Mouse (Mus musculus) midbrain, embryonic 11.5 days (tissue): Measurements from ENCODE around the gene Rnf41. TPM values are rescaled to one million over a fixed set of nuclear protein-coding genes. Genes with fewer than 3 reads are reported as not detected.
A peak's percentile ranks its signal among the peaks of the same experiment; 100 is the strongest.

ENCODE experiments used
- ATAC-seq: fragments of 200-750 bp; cut with Nextera tagmentation; 2 replicates; pipeline ENCODE4 v1.8.0; 2017; ENCODE audit warnings: moderate TSS enrichment, moderate library complexity; ENCODE audit not compliant: low FRiP score
- DNase-seq: peaks from one replicate; pipeline ENCODE4 v3.0.0; 2015; ENCODE audit warnings: low spot score; ENCODE audit errors: missing footprints
- H3K27ac ChIP-seq: fragments of 300-500 bp; sonication (generic); 2 replicates; pipeline ENCODE4 v1.5.1; 2014; ENCODE audit warnings: low read depth, low read length
- H3K27me3 ChIP-seq: fragments of 300-500 bp; sonication (generic); 2 replicates; pipeline ENCODE4 v1.6.1; 2014; ENCODE audit warnings: mild to moderate bottlenecking, low read length, moderate library complexity, mixed read lengths; ENCODE audit not compliant: control insufficient read depth, insufficient read depth
- H3K36me3 ChIP-seq: fragments of 300-500 bp; sonication (generic); 2 replicates; pipeline ENCODE4 v1.6.1; 2014; ENCODE audit warnings: mild to moderate bottlenecking, low read length, moderate library complexity, mixed read lengths; ENCODE audit not compliant: control insufficient read depth, insufficient read depth
- H3K4me1 ChIP-seq: fragments of 300-500 bp; sonication (generic); 2 replicates; pipeline ENCODE4 v1.6.1; 2014; ENCODE audit warnings: low read length; ENCODE audit not compliant: control insufficient read depth, insufficient read depth
- H3K4me2 ChIP-seq: fragments of 300-500 bp; sonication (generic); 2 replicates; pipeline ENCODE4 v1.6.1; 2014; ENCODE audit warnings: mild to moderate bottlenecking, moderate library complexity
- H3K4me3 ChIP-seq: fragments of 300-500 bp; sonication (generic); 2 replicates; pipeline ENCODE4 v1.5.1; 2014; ENCODE audit warnings: low read depth, low read length
- H3K9ac ChIP-seq: fragments of 300-500 bp; sonication (generic); 2 replicates; pipeline ENCODE4 v1.6.1; 2014; ENCODE audit warnings: low read length
- H3K9me3 ChIP-seq: fragments of 300-500 bp; sonication (generic); 2 replicates; pipeline ENCODE4 v1.6.1; 2016; ENCODE audit warnings: low read length; ENCODE audit not compliant: control insufficient read depth
- WGBS: fragments of 180-500 bp; shearing (Covaris S2); extraction: QIAGEN DNeasy Blood & Tissue Kit; methylation state at CpG from one replicate; pipeline ENCODE4 v1.1.7; 2014; 5-methylcytosine and 5-hydroxymethylcytosine counted together
- polyA plus RNA-seq: library from polyadenylated mRNA; unstranded; fragments of >200 nt; fragmentation: Nextera tagmentation; extraction: Ambion mirVana; gene quantifications from 2 replicates; pipeline ENCODE4 v1.2.1, GENCODE M21; 2014

Rnf41 gene
- polyA plus RNA-seq, 1 experiment from 2014 or later = 43.1 TPM

DNA sequence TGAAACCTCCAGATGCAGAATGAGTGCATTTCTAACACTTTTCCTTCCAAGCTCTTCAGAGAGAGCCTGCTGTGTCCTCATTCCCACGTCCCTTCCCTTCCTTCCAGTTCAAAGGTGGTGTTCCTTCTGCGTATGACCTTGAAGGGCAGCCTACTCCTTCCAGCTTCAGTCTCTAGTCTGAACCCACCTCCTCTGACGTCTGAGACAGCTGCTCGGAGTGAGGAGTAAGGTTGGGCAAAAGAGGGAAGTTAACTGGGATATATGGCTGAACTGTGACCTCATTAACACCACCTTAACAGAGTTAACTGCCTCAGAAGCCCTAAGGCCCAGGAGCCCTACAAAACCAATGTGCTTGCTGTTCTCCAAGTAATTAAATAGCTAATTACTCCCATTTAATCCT is 40.9 kb upstream of the Rnf41 start:
- no peak overlapping the region for H3K9ac ChIP-seq
- ATAC-seq (no peak), DNase-seq (no peak)
- no peak overlapping the region for H3K4me3 ChIP-seq
- peaks cover 8% of the 10 kb centered on the region for H3K4me1 ChIP-seq
- H3K27me3 ChIP-seq = no peaks in the 10 kb centered on the region
- no peaks in the 10 kb centered on the region for H3K9me3 ChIP-seq
- no peak overlapping the region for H3K4me2 ChIP-seq
- H3K36me3 ChIP-seq = no peaks in the 10 kb centered on the region
- 64% methylated on average over 4 of the region's 4 CpGs for WGBS
- no peak overlapping the region for H3K27ac ChIP-seq

DNA sequence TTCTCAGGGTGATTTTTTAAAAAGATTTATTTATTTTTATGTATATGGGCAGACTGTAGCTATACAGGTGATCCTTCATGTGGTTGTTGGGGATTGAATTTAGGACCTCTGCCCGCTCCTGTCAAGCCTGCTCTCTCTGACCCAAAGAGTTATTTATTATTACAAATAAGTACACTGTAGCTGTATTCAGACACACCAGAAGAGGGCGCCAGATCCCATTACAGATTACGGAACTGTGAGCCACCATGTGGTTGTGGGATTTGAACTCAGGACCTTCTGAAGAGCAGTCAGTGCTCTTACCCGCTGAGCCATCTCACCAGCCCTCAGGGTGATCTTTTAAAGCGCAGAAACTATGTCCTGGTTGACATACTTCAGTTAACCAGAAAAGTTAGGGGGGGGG is 39.3 kb upstream of the Rnf41 start:
- no peak for ATAC-seq
- H3K4me3 ChIP-seq = no peak overlapping the region
- no peaks in the 10 kb centered on the region for H3K9me3 ChIP-seq
- 85% methylated on average over 5 of the region's 5 CpGs for WGBS
- no peak overlapping the region for H3K4me2 ChIP-seq
- DNase-seq = no peak
- no peaks in the 10 kb centered on the region for H3K27me3 ChIP-seq
- no peak overlapping the region for H3K27ac ChIP-seq
- no peaks in the 10 kb centered on the region for H3K36me3 ChIP-seq
- H3K4me1 ChIP-seq = peaks cover 11% of the 10 kb centered on the region
- H3K9ac ChIP-seq = no peak overlapping the region

DNA sequence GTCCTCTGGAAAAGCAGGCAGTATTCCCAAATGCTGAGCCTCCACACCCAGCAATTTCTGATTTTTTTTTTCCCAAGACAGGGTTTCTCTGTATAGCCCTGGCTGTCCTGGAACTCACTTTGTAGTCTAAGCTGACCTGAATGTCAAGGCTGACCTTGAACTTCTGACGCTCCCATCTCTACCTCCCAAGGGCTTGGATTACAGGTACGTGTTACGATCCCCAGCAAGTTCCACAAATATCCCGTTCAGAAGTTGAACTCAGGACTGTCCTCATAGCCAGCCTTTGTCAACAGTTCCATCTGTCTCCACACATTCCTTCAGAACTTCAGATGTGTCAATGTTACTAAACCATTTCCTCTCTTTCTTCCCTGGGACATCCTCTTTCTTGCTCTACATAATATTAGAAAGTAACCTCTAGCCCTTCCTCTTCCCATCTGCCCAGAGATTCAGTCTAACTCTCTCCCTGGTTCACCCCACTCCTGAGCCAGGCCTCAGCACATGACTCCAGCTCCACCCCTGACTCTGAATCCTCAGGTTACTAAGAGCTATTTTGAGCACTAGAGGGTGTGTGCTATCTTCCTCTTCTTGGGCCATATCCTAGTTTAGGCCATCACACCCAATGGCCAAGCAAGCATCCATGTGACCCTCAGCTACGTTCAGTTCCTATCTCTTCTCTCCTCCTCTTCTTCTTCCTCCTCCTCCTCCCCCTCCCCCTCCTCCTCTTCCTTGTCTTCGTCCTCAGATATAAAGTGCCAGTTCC is 38.3 kb upstream of the Rnf41 start:
- WGBS = 84% methylated on average over 6 of the region's 6 CpGs
- Histone ChIP-seq H3K36me3 (no peaks in the 10 kb centered on the region), H3K4me2 (no peak overlapping the region), H3K9me3 (no peaks in the 10 kb centered on the region), H3K27me3 (no peaks in the 10 kb centered on the region), H3K9ac (no peak overlapping the region), H3K4me3 (no peak overlapping the region), H3K27ac (no peak overlapping the region), H3K4me1 (peaks cover 11% of the 10 kb centered on the region)
- no peak for DNase-seq
- no peak for ATAC-seq

- DNase-seq = no peak
- H3K27me3 ChIP-seq = no peaks in the 10 kb centered on the region
- H3K4me3 ChIP-seq = no peak overlapping the region
- H3K4me1 ChIP-seq = peaks cover 17% of the 10 kb centered on the region
- H3K27ac ChIP-seq = no peak overlapping the region
- H3K4me2 ChIP-seq = no peak overlapping the region
- H3K36me3 ChIP-seq = 0 out of 2 replicates have a peak, but pooled peaks cover 3% of the 10 kb centered on the region
- WGBS = 79% methylated on average over 6 of the region's 6 CpGs
- H3K9ac ChIP-seq = no peak overlapping the region
- no peak for ATAC-seq
- no peaks in the 10 kb centered on the region for H3K9me3 ChIP-seq
These were observed 37.1 kb upstream of the Rnf41 start for GRCm38 (mm10) chr10:128374393-128374792.

GRCm38 (mm10) chr10:128376099-128376454 is 35.4 kb upstream of the Rnf41 start:
- Histone ChIP-seq H3K9ac (peak overlapping the region; percentile 98), H3K9me3 (no peaks in the 10 kb centered on the region), H3K36me3 (0 out of 2 replicates have a peak, but pooled peaks cover 6% of the 10 kb centered on the region), H3K27me3 (no peaks in the 10 kb centered on the region), H3K27ac (peak overlapping the region; percentile 89), H3K4me1 (peaks cover 13% of the 10 kb centered on the region), H3K4me2 (peak overlapping the region; percentile 72), H3K4me3 (peak overlapping the region; percentile 99)
- 43% methylated on average over 4 of the region's 4 CpGs for WGBS
- DNase-seq (peak; percentile 91), ATAC-seq (no peak)

DNA sequence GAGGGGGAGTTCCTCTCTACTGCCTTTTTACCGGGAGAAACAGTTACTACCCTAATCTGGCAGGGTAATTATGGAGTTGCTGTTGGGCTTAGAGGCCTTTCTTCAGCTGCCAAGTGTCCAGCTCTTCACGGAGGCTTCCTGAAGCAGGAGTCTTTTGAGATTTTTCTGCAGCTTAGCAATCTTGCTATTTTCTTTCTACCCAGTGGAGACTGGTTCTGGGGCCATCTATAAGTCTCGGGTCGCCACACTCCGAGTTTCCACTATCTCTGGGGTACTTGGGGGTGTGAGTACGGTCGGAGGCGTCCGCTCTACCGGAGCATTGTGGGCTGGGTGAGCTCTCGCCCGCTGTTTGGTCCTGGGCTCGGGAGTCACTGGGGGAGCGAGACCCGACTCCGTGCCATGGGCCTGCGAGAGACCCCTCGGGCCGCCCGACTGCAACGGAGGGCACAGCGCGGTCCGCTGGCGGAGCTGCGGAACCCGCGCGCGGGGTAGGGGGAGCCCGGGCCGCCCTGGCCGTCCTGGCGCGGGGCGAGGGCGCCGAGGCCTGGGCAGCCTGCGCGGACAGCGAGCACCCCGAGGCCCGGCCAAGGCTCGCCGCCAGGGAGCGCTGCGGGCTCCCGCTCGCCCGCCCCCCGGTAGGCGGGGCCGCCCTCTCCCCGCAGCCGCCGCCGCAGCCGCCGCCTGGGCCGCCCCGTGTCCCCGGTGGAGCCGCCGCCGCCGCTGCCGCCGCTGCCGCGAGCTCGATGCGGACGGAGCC is 34.8 kb upstream of the Rnf41 start, which contains the start of gene Ankrd52:
TSS of gene Ankrd52 (plus strand) at position 661 of the 757 bp plus-strand sequence.
- peak; percentile 93 for ATAC-seq
- Histone ChIP-seq H3K9me3 (no peaks in the 10 kb centered on the region), H3K4me3 (peak within 1 kb of the TSS; percentile 99), H3K9ac (peak within 1 kb of the TSS; percentile 98), H3K4me2 (peak within 1 kb of the TSS; percentile 72), H3K27ac (peak within 1 kb of the TSS; percentile 89), H3K27me3 (no peaks in the 10 kb centered on the region), H3K36me3 (peaks cover 9% of the 10 kb centered on the region; the same call in 1 of the 2 replicates), H3K4me1 (peaks cover 13% of the 10 kb centered on the region)
- DNase-seq = peak; percentile 98
- under 1% methylated on average over 52 of the region's 73 CpGs for WGBS

- Histone ChIP-seq H3K4me1 (peaks cover 13% of the 10 kb centered on the region), H3K9ac (peak overlapping the region; percentile 98), H3K27ac (peak overlapping the region; percentile 89), H3K36me3 (peaks cover 15% of the 10 kb centered on the region; the same call in 1 of the 2 replicates), H3K9me3 (no peaks in the 10 kb centered on the region), H3K27me3 (no peaks in the 10 kb centered on the region), H3K4me3 (peak overlapping the region; percentile 99), H3K4me2 (peak overlapping the region; percentile 72)
- WGBS = under 1% methylated on average over 43 of the region's 47 CpGs
- ATAC-seq (peak; percentile 81), DNase-seq (peak; percentile 97)
These were observed 34.1 kb upstream of the Rnf41 start for GRCm38 (mm10) chr10:128377222-128377939.

GRCm38 (mm10) chr10:128377940-128378448 is 33.5 kb upstream of the Rnf41 start:
- ATAC-seq (no peak), DNase-seq (no peak)
- no peaks in the 10 kb centered on the region for H3K27me3 ChIP-seq
- peak overlapping the region; percentile 89; the same call in 1 of the 2 replicates for H3K27ac ChIP-seq
- peak overlapping the region; percentile 72 for H3K4me2 ChIP-seq
- H3K9me3 ChIP-seq = no peaks in the 10 kb centered on the region
- 55% methylated on average over 14 of the region's 14 CpGs for WGBS
- peak overlapping the region; percentile 98 for H3K9ac ChIP-seq
- H3K36me3 ChIP-seq = peaks cover 22% of the 10 kb centered on the region; the same call in 1 of the 2 replicates
- peak overlapping the region; percentile 99 for H3K4me3 ChIP-seq
- H3K4me1 ChIP-seq = peaks cover 13% of the 10 kb centered on the region
